Mouse (Mus musculus): ENCODE data around the gene Alpk3. TPM values are rescaled to one million over a fixed set of nuclear protein-coding genes. Genes with fewer than 3 reads are reported as not detected.

Alpk3 gene
- polyA plus RNA-seq, 1 experiment from 2014 or later = 0.11 TPM

GRCm38 (mm10) chr7:81112686-81113360, 55.4 kb downstream of the Alpk3 start:
- Histone ChIP-seq H3K9ac (no peak overlapping the region), H3K27me3 (replicated peaks) (0 out of 2 replicates have a peak, but pooled peaks cover 12% of the 10 kb centered on the region), H3K9me3 (replicated peaks) (no peaks in the 10 kb centered on the region), H3K27ac (no peak overlapping the region), H3K4me3 (no peak overlapping the region), H3K4me2 (no peak overlapping the region), H3K4me1 (peaks cover 10% of the 10 kb centered on the region; the same call in 1 of the 2 replicates), H3K36me3 (no peaks in the 10 kb centered on the region)
- no peak for ATAC-seq
- 42% methylated on average over 6 of the region's 6 CpGs for WGBS (ENCODE audit: insufficient replicate concordance)

- peaks cover 16% of the 10 kb centered on the region; the same call in 1 of the 2 replicates for H3K27me3 ChIP-seq (replicated peaks)
- 65% methylated on average over 6 of the region's 6 CpGs for WGBS (ENCODE audit: insufficient replicate concordance)
- no peak within 1 kb of the TSS for H3K4me2 ChIP-seq
- no peak within 1 kb of the TSS for H3K4me3 ChIP-seq
- peaks cover 8% of the 10 kb centered on the region; the same call in 1 of the 2 replicates for H3K4me1 ChIP-seq
- H3K36me3 ChIP-seq = no peaks in the 10 kb centered on the region
- H3K9ac ChIP-seq = no peak within 1 kb of the TSS
- no peaks in the 10 kb centered on the region for H3K9me3 ChIP-seq (replicated peaks)
- no peak within 1 kb of the TSS for H3K27ac ChIP-seq
- ATAC-seq = no peak
Observed at GRCm38 (mm10) chr7:81114555-81114954, 57.2 kb downstream of the Alpk3 start, which contains the start of gene Slc28a1. TSS of gene Slc28a1 (plus strand) at chr7:81114799.

- ATAC-seq = no peak
- WGBS (ENCODE audit: insufficient replicate concordance) = 41% methylated on average over 3 of the region's 3 CpGs
- peaks cover 10% of the 10 kb centered on the region; the same call in 1 of the 2 replicates for H3K27me3 ChIP-seq (replicated peaks)
- no peak overlapping the region for H3K4me3 ChIP-seq
- no peaks in the 10 kb centered on the region for H3K9me3 ChIP-seq (replicated peaks)
- no peaks in the 10 kb centered on the region for H3K36me3 ChIP-seq
- no peak overlapping the region for H3K4me2 ChIP-seq
- H3K9ac ChIP-seq = no peak overlapping the region
- no peak overlapping the region for H3K27ac ChIP-seq
- H3K4me1 ChIP-seq = peaks cover 37% of the 10 kb centered on the region
Observed at GRCm38 (mm10) chr7:81121099-81121498, 63.7 kb downstream of the Alpk3 start.

GRCm38 (mm10) chr7:81122808-81123207, 65.4 kb downstream of the Alpk3 start:
- Histone ChIP-seq H3K4me1 (peaks cover 37% of the 10 kb centered on the region), H3K9ac (no peak overlapping the region), H3K9me3 (replicated peaks) (no peaks in the 10 kb centered on the region), H3K27me3 (replicated peaks) (peaks cover 5% of the 10 kb centered on the region; the same call in 1 of the 2 replicates), H3K4me3 (no peak overlapping the region), H3K4me2 (0 out of 2 replicates have a peak overlapping the region, but pooled peaks have one; percentile 61), H3K36me3 (no peaks in the 10 kb centered on the region), H3K27ac (0 out of 2 replicates have a peak overlapping the region, but pooled peaks have one; percentile 53)
- WGBS (ENCODE audit: insufficient replicate concordance) = 40% methylated on average over 2 of the region's 2 CpGs
- ATAC-seq = no peak

GRCm38 (mm10) chr7:81123553-81123952, 66.2 kb downstream of the Alpk3 start:
- Histone ChIP-seq H3K4me1 (peaks cover 37% of the 10 kb centered on the region), H3K4me2 (peak overlapping the region; percentile 61), H3K4me3 (peak overlapping the region; percentile 14; the same call in 1 of the 2 replicates), H3K9me3 (replicated peaks) (no peaks in the 10 kb centered on the region), H3K9ac (peak overlapping the region; percentile 22; the same call in 1 of the 2 replicates), H3K36me3 (no peaks in the 10 kb centered on the region), H3K27me3 (replicated peaks) (no peaks in the 10 kb centered on the region), H3K27ac (peak overlapping the region; percentile 53)
- WGBS (ENCODE audit: insufficient replicate concordance) = 30% methylated on average over 5 of the region's 5 CpGs
- peak; percentile 41 for ATAC-seq

GRCm38 (mm10) chr7:81124773-81125172, 67.4 kb downstream of the Alpk3 start:
- no peaks in the 10 kb centered on the region for H3K27me3 ChIP-seq (replicated peaks)
- 37% methylated on average over 8 of the region's 8 CpGs for WGBS (ENCODE audit: insufficient replicate concordance)
- 0 out of 2 replicates have a peak overlapping the region, but pooled peaks have one; percentile 36 for H3K9ac ChIP-seq
- peaks cover 37% of the 10 kb centered on the region for H3K4me1 ChIP-seq
- peak overlapping the region; percentile 18; the same call in 1 of the 2 replicates for H3K4me3 ChIP-seq
- H3K36me3 ChIP-seq = no peaks in the 10 kb centered on the region
- peak overlapping the region; percentile 65 for H3K27ac ChIP-seq
- H3K9me3 ChIP-seq (replicated peaks) = no peaks in the 10 kb centered on the region
- peak; percentile 87 for ATAC-seq
- H3K4me2 ChIP-seq = peak overlapping the region; percentile 61

GRCm38 (mm10) chr7:81125215-81126175, 68.1 kb downstream of the Alpk3 start:
- peak overlapping the region; percentile 61 for H3K4me2 ChIP-seq

GRCm38 (mm10) chr7:81131864-81132263, 74.5 kb downstream of the Alpk3 start:
- peaks cover 6% of the 10 kb centered on the region; the same call in 1 of the 2 replicates for H3K4me1 ChIP-seq
- 65% methylated on average over 7 of the region's 7 CpGs for WGBS (ENCODE audit: insufficient replicate concordance)
- no peak for ATAC-seq
- no peaks in the 10 kb centered on the region; the same call in 1 of the 2 replicates for H3K27me3 ChIP-seq (replicated peaks)
- no peak overlapping the region for H3K4me3 ChIP-seq
- no peaks in the 10 kb centered on the region for H3K36me3 ChIP-seq
- H3K27ac ChIP-seq = no peak overlapping the region
- no peak overlapping the region for H3K4me2 ChIP-seq
- no peaks in the 10 kb centered on the region for H3K9me3 ChIP-seq (replicated peaks)
- H3K9ac ChIP-seq = no peak overlapping the region

More at GRCm38 (mm10) chr7:81125215-81126175, 68.1 kb downstream of the Alpk3 start:
- Histone ChIP-seq H3K27ac (peak overlapping the region; percentile 65), H3K9ac (0 out of 2 replicates have a peak overlapping the region, but pooled peaks have one; percentile 36), H3K27me3 (replicated peaks) (no peaks in the 10 kb centered on the region), H3K9me3 (replicated peaks) (no peaks in the 10 kb centered on the region), H3K36me3 (no peaks in the 10 kb centered on the region), H3K4me3 (peak overlapping the region; percentile 18; the same call in 1 of the 2 replicates), H3K4me1 (peaks cover 37% of the 10 kb centered on the region)
- WGBS (ENCODE audit: insufficient replicate concordance) = 64% methylated on average over 10 of the region's 10 CpGs
- ATAC-seq = no peak

GRCm38 (mm10) chr7:81132851-81133279, 75.5 kb downstream of the Alpk3 start:
- Histone ChIP-seq H3K27me3 (replicated peaks) (no peaks in the 10 kb centered on the region; the same call in 1 of the 2 replicates), H3K9me3 (replicated peaks) (no peaks in the 10 kb centered on the region), H3K4me2 (no peak overlapping the region), H3K9ac (no peak overlapping the region), H3K27ac (no peak overlapping the region), H3K4me1 (peaks cover 6% of the 10 kb centered on the region; the same call in 1 of the 2 replicates), H3K4me3 (no peak overlapping the region), H3K36me3 (no peaks in the 10 kb centered on the region)
- ATAC-seq = peak; percentile 20; the same call in 1 of the 2 replicates
- WGBS (ENCODE audit: insufficient replicate concordance) = 48% methylated on average over 2 of the region's 2 CpGs

GRCm38 (mm10) chr7:81133416-81133815, 76.0 kb downstream of the Alpk3 start:
- ATAC-seq = no peak
- H3K27ac ChIP-seq = no peak overlapping the region
- H3K4me2 ChIP-seq = no peak overlapping the region
- no peak overlapping the region for H3K9ac ChIP-seq
- H3K27me3 ChIP-seq (replicated peaks) = no peaks in the 10 kb centered on the region; the same call in 1 of the 2 replicates
- H3K4me1 ChIP-seq = peaks cover 6% of the 10 kb centered on the region; the same call in 1 of the 2 replicates
- no peak overlapping the region for H3K4me3 ChIP-seq
- no peaks in the 10 kb centered on the region for H3K9me3 ChIP-seq (replicated peaks)
- 63% methylated on average over 6 of the region's 6 CpGs for WGBS (ENCODE audit: insufficient replicate concordance)
- H3K36me3 ChIP-seq = no peaks in the 10 kb centered on the region

- H3K4me2 ChIP-seq = no peak overlapping the region
- peaks cover 6% of the 10 kb centered on the region; the same call in 1 of the 2 replicates for H3K4me1 ChIP-seq
- ATAC-seq = no peak
- H3K36me3 ChIP-seq = no peaks in the 10 kb centered on the region
- 66% methylated on average over 2 of the region's 2 CpGs for WGBS (ENCODE audit: insufficient replicate concordance)
- H3K27me3 ChIP-seq (replicated peaks) = no peaks in the 10 kb centered on the region; the same call in 1 of the 2 replicates
- H3K4me3 ChIP-seq = no peak overlapping the region
- H3K27ac ChIP-seq = no peak overlapping the region
- no peak overlapping the region for H3K9ac ChIP-seq
- no peaks in the 10 kb centered on the region for H3K9me3 ChIP-seq (replicated peaks)
Observed at GRCm38 (mm10) chr7:81133941-81134340, 76.5 kb downstream of the Alpk3 start.

Measured in liver, embryonic 12.5 days (tissue).